Mouse (Mus musculus) CH12.LX (cell line): ENCODE measurements around the gene Lamtor5. TPM values are rescaled to one million over a fixed set of nuclear protein-coding genes. Genes with fewer than 3 reads are reported as not detected.

Experiments
- DNase-seq: peaks from one replicate; pipeline ENCODE4 v3.0.0-alpha.2; 2013; ENCODE audit errors: extremely low read depth
- H3K27ac ChIP-seq: 2 replicates; pipeline ENCODE4 v1.5.1; 2012; ENCODE audit warnings: low read depth, mild to moderate bottlenecking, control low read depth, moderate library complexity; ENCODE audit not compliant: insufficient read depth
- H3K27me3 ChIP-seq: replicated peaks from 2 replicates; pipeline ENCODE3; 2012; ENCODE audit warnings: inconsistent platforms
- H3K36me3 ChIP-seq, 2 experiments: replicated peaks in 1 of 2; 2 replicates each; pipeline versions ENCODE3 to v1.6.1; 2012; ENCODE audit warnings: inconsistent platforms in 1 of 2, low read length in 1 of 2, mild to moderate bottlenecking in 1 of 2, mixed read lengths in 1 of 2, moderate library complexity in 1 of 2; ENCODE audit not compliant: control insufficient read depth in 1 of 2, insufficient read depth in 1 of 2
- H3K4me1 ChIP-seq, 2 experiments: 2 replicates each; pipeline ENCODE4 v1.6.1; 2012; ENCODE audit warnings: inconsistent platforms in 1 of 2, moderate library complexity in 1 of 2; ENCODE audit not compliant: insufficient read depth in 2 of 2, control insufficient read depth in 1 of 2
- H3K4me2 ChIP-seq: 2 replicates; pipeline ENCODE4 v1.6.1; 2012; ENCODE audit warnings: low read depth, mild to moderate bottlenecking, control low read depth; ENCODE audit not compliant: poor library complexity, insufficient read depth, severe bottlenecking
- H3K4me3 ChIP-seq, 3 experiments: fragments of 150-350 bp in 1 of 3; sonication (generic) in 1 of 3; replicated peaks in 1 of 3; 2 replicates each; pipeline versions ENCODE3 to v1.5.1; 2011 to 2012; ENCODE audit warnings: low read depth in 2 of 3, low read length in 2 of 3, mild to moderate bottlenecking in 2 of 3, moderate library complexity in 2 of 3, control low read depth in 1 of 3, improper control_type of control experiment in 1 of 3, inconsistent platforms in 1 of 3, mixed read lengths in 1 of 3; ENCODE audit not compliant: poor library complexity in 1 of 3
- H3K79me2 ChIP-seq: replicated peaks from 2 replicates; pipeline ENCODE4 v1.6.1; 2012; ENCODE audit warnings: mild to moderate bottlenecking, moderate library complexity; ENCODE audit not compliant: control insufficient read depth, poor library complexity, insufficient read depth, severe bottlenecking; ENCODE audit errors: extremely low read depth
- H3K9ac ChIP-seq: 2 replicates; pipeline ENCODE4 v1.6.1; 2012; ENCODE audit warnings: low read depth, mild to moderate bottlenecking, control low read depth, moderate library complexity; ENCODE audit not compliant: insufficient read depth
- H3K9me3 ChIP-seq: replicated peaks from 2 replicates; pipeline ENCODE3; 2012; ENCODE audit warnings: low read length, inconsistent platforms, mixed read lengths
- CHD2 ChIP-seq: IDR thresholded peaks from 2 replicates; pipeline ENCODE4 v1.6.1; 2011; ENCODE audit warnings: low read length, improper control_type of control experiment
- CTCF ChIP-seq, 2 experiments: IDR thresholded peaks in 1 of 2; conservative IDR thresholded peaks in 1 of 2; 2 replicates each; pipeline ENCODE4 v1.5.1; 2011 to 2012; ENCODE audit warnings: low read depth in 2 of 2, low read length in 2 of 2, improper control_type of control experiment in 1 of 2, inconsistent platforms in 1 of 2, mild to moderate bottlenecking in 1 of 2, moderate library complexity in 1 of 2
- E2F4 ChIP-seq: IDR thresholded peaks from 2 replicates; pipeline ENCODE4 v1.6.1; 2011; ENCODE audit warnings: low read depth, low read length, improper control_type of control experiment; ENCODE audit not compliant: insufficient replicate concordance
- ELF1 ChIP-seq: IDR thresholded peaks from 2 replicates; pipeline ENCODE4 v1.6.1; 2014; ENCODE audit warnings: low read depth, mild to moderate bottlenecking, inconsistent platforms, low read length, improper control_type of control experiment
- EP300 ChIP-seq: IDR thresholded peaks from 2 replicates; pipeline ENCODE4 v1.6.1; 2011; ENCODE audit warnings: low read length, improper control_type of control experiment
- ETS1 ChIP-seq: conservative IDR thresholded peaks from 2 replicates; pipeline ENCODE4 v1.6.1; 2012; ENCODE audit warnings: low read depth, mild to moderate bottlenecking, inconsistent platforms, low read length, improper control_type of control experiment, moderate library complexity
- GABPA ChIP-seq: IDR thresholded peaks from 2 replicates; pipeline ENCODE4 v1.6.1; 2012; ENCODE audit warnings: low read depth, low read length, improper control_type of control experiment, inconsistent platforms; ENCODE audit not compliant: insufficient replicate concordance
- HCFC1 ChIP-seq: IDR thresholded peaks from 2 replicates; pipeline ENCODE4 v1.6.1; 2012; ENCODE audit warnings: low read depth, mild to moderate bottlenecking, inconsistent platforms, low read length, improper control_type of control experiment
- KAT2A ChIP-seq: IDR thresholded peaks from 2 replicates; pipeline ENCODE4 v1.6.1; 2012; ENCODE audit warnings: low read length, improper control_type of control experiment, inconsistent platforms; ENCODE audit not compliant: insufficient replicate concordance
- MAFK ChIP-seq: IDR thresholded peaks from 2 replicates; pipeline ENCODE4 v1.6.1; 2011; ENCODE audit warnings: low read length, improper control_type of control experiment; ENCODE audit not compliant: insufficient replicate concordance
- MEF2A ChIP-seq: IDR thresholded peaks from 2 replicates; pipeline ENCODE4 v1.6.1; 2014; ENCODE audit warnings: low read depth, mild to moderate bottlenecking, inconsistent platforms, low read length, improper control_type of control experiment, borderline replicate concordance
- MXI1 ChIP-seq: IDR thresholded peaks from 2 replicates; pipeline ENCODE4 v1.6.1; 2011; ENCODE audit warnings: mild to moderate bottlenecking, low read depth, low read length, improper control_type of control experiment
- MYC ChIP-seq: IDR thresholded peaks from 2 replicates; pipeline ENCODE4 v1.6.1; 2011; ENCODE audit warnings: low read depth, mild to moderate bottlenecking, improper control_type of control experiment, low read length
- RAD21 ChIP-seq: IDR thresholded peaks from 2 replicates; pipeline ENCODE4 v1.6.1; 2011; ENCODE audit warnings: low read depth, mild to moderate bottlenecking, low read length, improper control_type of control experiment, moderate library complexity
- SIN3A ChIP-seq: IDR thresholded peaks from 2 replicates; pipeline ENCODE4 v1.6.1; 2012; ENCODE audit warnings: low read length, improper control_type of control experiment, inconsistent platforms
- SMC3 ChIP-seq: IDR thresholded peaks from 2 replicates; pipeline ENCODE4 v1.6.1; 2011; ENCODE audit warnings: low read depth, low read length, improper control_type of control experiment
- TBP ChIP-seq: conservative IDR thresholded peaks from 2 replicates; pipeline ENCODE4 v1.6.1; 2011; ENCODE audit warnings: low read depth, low read length, improper control_type of control experiment
- USF2 ChIP-seq: conservative IDR thresholded peaks from 2 replicates; pipeline ENCODE4 v1.6.1; 2011; ENCODE audit warnings: low read depth, low read length, improper control_type of control experiment
- ZC3H11A ChIP-seq: IDR thresholded peaks from 2 replicates; pipeline ENCODE4 v1.6.1; 2012; ENCODE audit warnings: low read depth, mild to moderate bottlenecking, inconsistent platforms, low read length, improper control_type of control experiment
- ZNF384 ChIP-seq: IDR thresholded peaks from 2 replicates; pipeline ENCODE4 v1.6.1; 2012; ENCODE audit warnings: low read depth, low read length, improper control_type of control experiment, inconsistent platforms
- dilution Hi-C: fragments of 300-500 bp; cut with MboI; formaldehyde crosslinking; loops from 2 replicates; pipeline ENCODE4 v1.14.3; 2020; ENCODE audit warnings: low sequenced_read_pairs; ENCODE audit not compliant: extremely low pct_unique_long_range_greater_than_20kb, extremely low pct_ligation_motif_present
- in situ Hi-C: fragments of 300-500 bp; cut with MboI; formaldehyde crosslinking; loops from 3 replicates; pipeline ENCODE4 v1.14.3; 2019; ENCODE audit warnings: low sequenced_read_pairs, low pct_ligation_motif_present, low pct_unique_long_range_greater_than_20kb, mixed read lengths
- polyA plus RNA-seq: library from polyadenylated mRNA; unstranded; fragments of >175 nt; gene quantifications from 2 replicates; pipeline ENCODE4 v1.2.1, GENCODE M21; 2012; ENCODE audit warnings: low read depth; ENCODE audit not compliant: insufficient read length
- total RNA-seq, 2 experiments: library from RNA; depleted of rRNA; stranded (reverse); fragments of 300-350 nt in 1 of 2; fragments of >200 nt in 1 of 2; gene quantifications; 2 replicates each; pipeline ENCODE4 v1.2.3; 2012 to 2014

Gene Lamtor5
- total and polyA plus RNA-seq, 3 experiments = 119 to 162 (median 137) TPM

DNA sequence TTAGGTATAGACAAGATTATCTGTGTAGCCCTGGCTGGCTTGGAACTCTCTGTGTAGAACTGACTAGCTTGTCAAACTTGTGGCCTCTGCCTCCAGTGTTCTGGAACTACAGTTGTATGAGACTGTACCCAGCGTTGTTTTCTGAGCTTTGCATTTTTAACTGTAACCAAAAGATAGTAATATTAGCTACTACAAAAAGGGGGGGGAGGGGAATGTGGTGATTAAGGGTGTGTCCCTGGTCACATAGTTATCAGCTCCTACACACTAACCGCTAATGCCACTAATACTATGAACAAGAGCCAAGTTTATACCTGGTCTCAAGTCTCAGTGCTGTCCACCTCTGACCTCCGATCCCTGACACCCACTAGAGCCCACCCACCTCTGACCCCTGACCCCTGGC lies 6.2 kb upstream of the Lamtor5 start:
- H3K27ac ChIP-seq = no peak overlapping the region
- H3K9ac ChIP-seq = no peak overlapping the region
- H3K9me3 ChIP-seq = no peaks in the 10 kb centered on the region
- no peak overlapping the region for H3K4me3 ChIP-seq
- H3K36me3 ChIP-seq = no peaks in the 10 kb centered on the region
- no peaks in the 10 kb centered on the region for H3K79me2 ChIP-seq
- no peak overlapping the region for H3K4me2 ChIP-seq
- peaks cover 2% of the 10 kb centered on the region for H3K27me3 ChIP-seq
- TF ChIP-seq USF2 (no peak), CHD2 (no peak), KAT2A (no peak), GABPA (no peak), TBP (no peak), ZNF384 (no peak)
- no peaks in the 10 kb centered on the region; a peak in 1 of 4 replicates for H3K4me1 ChIP-seq
- dilution Hi-C loops (no loop called here), in situ Hi-C loops (no loop called here)
- no peak for DNase-seq

DNA sequence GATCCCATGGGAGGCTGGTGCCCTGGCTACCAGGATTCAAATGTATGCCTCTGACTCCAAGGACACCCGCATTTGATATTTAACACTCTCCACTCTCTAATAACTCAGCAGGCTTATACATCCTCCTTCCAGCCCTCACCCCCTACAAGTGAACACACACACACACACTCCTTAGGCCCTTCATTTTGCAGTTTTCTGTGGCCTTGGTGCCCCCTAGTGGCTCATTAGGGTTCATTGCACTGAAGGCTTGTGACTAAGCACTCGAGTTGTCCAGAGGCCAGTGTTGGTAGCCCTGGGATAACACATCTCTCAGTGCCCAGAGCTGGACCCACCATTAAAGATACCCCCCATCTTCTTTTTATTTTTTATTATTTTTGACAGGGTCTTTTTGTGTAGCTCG lies 4.8 kb upstream of the Lamtor5 start:
- Histone ChIP-seq H3K9ac (no peak overlapping the region), H3K4me1 (peaks cover 0 to 6% of the 10 kb centered on the region in 2 experiments; a peak in 3 of 4 replicates), H3K27ac (no peak overlapping the region), H3K4me3 (no peak overlapping the region), H3K9me3 (no peaks in the 10 kb centered on the region), H3K27me3 (peaks cover 2% of the 10 kb centered on the region), H3K79me2 (no peaks in the 10 kb centered on the region), H3K36me3 (no peaks in the 10 kb centered on the region)
- in situ Hi-C loops = no loop called here
- TF ChIP-seq KAT2A (no peak), HCFC1 (no peak), MXI1 (no peak), MAFK (no peak), ELF1 (no peak), RAD21 (peak; percentile 75), ETS1 (no peak), SIN3A (no peak), MEF2A (no peak), ZC3H11A (no peak), EP300 (no peak), MYC (no peak), SMC3 (peak; percentile 79), E2F4 (no peak), CTCF (conservative IDR thresholded peaks at IDR 0.05 in 1 of 2, IDR thresholded peaks at IDR 0.05 in 1 of 2; ENCODE audit: low read depth in 2 of 2, low read length in 2 of 2) (peak; percentile 54 to 90; a peak in 3 of 4 replicates), ZNF384 (no peak)
- TF ChIP-seq, all 38 proteins: peak for 3
- peak; percentile 73 for DNase-seq
- H3K4me2 ChIP-seq = no peak overlapping the region
- dilution Hi-C loops = no loop called here
